Mouse (Mus musculus): ENCODE measurements around the gene Dcakd.

DNA sequence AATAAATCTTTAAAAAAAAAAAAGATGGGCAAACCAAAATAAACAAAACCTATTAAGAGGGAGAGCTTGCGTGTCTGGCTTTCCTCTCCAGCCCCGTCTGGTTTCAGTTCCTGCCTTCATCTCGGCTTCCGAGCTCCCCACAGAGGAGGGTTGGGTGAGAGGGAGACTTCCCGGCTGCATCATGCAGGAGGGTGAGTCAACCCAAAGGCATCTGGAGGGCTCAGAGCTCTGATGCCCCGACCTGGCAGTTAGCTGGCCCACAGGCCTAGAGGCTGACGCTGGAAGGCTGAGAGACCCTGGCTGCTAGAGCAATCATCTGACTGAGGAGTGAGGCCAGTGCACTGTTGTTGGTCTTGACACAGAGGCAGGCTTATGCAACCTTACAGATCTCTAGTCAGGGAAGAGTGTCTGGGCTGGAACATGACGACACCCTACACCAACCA, 23.1 kb upstream of the Dcakd start:
- TF ChIP-seq CTCF (IDR thresholded peaks at IDR 0.05; ENCODE audit: extremely low read depth, insufficient read depth, insufficient read length, insufficient replicate concordance) = no peak
- TF ChIP-seq POLR2A (IDR thresholded peaks at IDR 0.05; ENCODE audit: low read depth, low read length) = no peak
